Mouse (Mus musculus): Measurements from ENCODE around the gene Tns1. TPM values are rescaled to one million over a fixed set of nuclear protein-coding genes. Genes with fewer than 3 reads are reported as not detected.

Gene Tns1
- total RNA-seq, 2 experiments from 2014 or later, result 636 to 666 TPM

DNA sequence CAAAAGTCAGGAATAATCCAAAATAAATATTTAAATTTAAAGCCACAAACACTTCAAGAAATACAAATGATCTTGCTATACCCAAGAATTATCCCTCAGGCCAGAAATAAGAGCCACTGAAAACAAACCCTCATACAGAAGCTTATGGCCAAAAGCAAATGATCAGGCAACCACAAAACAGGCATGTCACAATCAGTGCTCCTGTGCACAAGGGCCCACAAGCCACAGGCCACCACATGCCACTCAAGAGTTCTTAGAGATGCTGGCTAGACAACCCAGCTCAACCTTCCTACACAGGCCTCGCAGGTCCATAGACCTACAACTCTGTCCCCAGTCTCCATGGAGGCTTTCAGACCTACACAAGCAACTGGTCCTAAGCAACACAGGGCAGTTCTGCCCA lies 167.9 kb downstream of the Tns1 start:
- no peak for DNase-seq

DNA sequence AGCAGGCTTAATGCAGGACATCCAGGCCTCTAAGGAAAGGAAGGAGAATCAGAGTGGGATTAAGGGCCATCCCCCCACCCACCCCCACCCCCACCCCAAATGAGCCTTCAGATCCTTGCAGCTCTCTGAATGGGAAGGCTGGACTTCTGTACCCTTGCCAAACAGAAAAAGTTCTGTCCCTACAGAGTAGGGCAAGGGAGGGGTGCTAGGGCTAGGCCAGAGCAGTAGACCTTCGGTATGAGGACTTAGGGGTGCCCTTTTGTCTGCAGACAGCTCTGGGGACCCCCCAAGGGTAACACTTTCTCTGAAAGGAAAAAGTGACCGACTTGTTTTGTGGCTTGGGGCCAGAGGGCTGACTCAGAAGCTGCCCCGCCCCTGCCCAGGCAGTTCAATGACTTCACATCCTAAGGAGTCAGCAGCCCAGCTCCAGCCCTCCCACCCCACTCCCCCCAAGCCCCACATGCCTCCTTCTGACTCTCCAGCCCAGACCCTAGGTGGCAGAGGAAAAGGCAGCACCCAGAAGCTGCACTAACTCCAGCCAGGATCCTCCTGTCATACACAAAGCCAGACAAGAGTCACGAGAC lies 168.9 kb downstream of the Tns1 start:
- DNase-seq, result peak; percentile 85

DNA sequence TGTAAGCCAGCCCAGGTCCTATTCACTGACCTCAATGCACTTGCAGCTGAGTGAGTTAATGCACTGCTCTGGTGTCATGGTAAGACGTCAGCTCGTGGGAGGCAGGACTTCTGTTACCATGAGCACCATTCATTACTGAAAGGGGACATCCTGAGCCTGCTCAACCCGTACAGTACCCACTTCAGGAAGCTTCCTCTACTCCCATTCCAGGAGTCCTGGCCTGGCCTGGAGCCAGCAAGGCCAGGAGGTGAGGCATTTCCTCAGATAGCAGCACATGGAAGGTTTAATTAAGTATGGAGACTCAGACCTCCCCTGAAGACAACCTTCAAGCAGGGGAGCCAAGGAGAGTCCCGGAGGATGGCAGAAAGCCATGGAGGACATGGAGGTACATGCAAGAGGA lies 169.6 kb downstream of the Tns1 start:
- DNase-seq, result peak; percentile 69 to 82

DNA sequence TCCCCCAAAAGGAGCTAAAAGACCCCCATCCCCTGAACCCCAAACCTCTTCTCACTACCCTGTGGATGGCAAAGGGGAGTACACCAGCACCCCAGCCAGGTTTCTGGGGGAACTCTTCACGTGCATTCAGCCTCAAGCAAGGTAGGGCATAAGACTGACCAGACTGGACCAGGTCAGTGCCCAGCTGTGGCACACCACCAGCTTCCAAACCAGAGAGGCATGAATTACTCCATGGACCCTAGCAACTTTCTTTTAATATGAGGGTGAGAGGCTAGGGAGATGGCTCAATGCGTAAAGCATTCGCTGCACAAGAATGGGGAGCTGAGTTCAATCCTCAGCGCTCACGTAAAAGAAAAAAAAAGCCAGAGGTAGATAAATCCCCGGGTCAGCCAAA lies 170.2 kb downstream of the Tns1 start:
- no peak for DNase-seq

DNA sequence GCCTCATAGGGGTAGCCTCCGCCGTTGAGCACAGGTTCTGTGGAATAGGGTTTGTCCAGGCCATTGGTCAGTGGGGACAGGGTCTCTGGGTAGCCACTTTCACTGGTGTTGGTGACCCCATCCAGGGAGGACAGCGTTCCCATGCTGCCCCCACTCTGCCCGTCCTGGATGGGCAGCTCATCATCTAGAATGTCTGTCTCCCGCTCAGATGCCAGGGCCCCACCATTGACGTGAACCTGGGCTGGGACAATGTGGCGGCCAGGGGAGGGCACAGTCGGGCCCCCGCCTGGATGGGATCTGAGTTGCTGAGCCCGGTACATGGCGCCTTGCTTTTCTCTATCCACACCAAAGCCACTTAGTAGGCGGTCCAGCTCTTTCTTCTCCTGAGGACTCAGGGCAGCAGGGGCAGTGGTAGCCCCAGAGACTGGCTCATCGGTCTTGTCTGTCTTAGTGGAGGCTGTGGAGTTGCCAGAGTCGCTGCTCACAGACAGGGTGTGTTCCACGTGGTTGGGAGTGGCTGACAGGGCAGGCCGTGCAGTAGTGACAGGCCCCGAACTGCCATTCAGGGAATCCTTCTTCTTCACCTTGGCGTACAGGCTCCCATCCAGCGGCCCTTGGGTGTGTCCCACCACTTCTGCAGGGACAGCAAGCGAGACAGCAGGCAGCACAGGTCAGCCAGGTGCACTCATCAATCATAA lies 170.8 kb downstream of the Tns1 start:
- DNase-seq, result no peak

DNA sequence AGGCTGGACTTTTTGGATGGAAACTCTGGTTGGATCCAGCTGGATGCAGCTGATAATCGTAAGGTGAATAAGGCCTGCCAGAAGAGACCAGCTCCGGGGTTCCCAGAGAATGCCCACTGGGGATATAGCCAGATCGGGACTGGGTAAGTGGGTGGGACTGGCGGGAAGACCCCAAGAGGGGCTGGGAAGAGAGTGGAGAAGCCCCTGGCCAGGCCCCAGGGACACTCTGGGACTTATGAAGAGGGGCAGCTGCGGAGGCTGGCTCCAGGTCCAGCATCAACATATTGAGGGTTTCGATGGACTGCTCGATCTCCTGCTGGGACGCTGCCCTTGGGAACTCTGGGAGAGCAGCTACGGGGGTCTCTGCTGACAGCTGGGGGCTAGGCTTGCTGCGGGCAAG lies 171.7 kb downstream of the Tns1 start:
- no peak for DNase-seq

DNA sequence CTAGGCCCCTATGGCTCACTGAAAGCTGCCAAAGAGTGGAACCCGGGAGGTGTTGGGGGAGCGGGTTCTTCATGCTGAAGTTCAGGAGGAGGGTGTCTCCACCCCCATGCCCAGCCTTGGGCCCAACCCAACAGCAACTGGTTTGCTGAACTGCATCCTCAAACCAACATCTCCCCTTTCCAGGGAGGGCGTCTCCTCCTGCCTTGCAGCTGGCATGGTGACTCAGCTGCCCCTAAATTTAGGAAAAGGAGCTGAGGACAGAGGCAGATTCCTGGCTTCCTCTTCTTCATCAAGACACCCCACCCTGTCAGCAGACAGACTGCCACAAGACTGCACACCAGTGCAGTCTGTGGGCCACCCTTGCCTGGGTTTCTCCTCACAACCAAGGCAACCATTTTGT lies 173.1 kb downstream of the Tns1 start:
- peak in 1 of 2 experiments; percentile 62 for DNase-seq

DNA sequence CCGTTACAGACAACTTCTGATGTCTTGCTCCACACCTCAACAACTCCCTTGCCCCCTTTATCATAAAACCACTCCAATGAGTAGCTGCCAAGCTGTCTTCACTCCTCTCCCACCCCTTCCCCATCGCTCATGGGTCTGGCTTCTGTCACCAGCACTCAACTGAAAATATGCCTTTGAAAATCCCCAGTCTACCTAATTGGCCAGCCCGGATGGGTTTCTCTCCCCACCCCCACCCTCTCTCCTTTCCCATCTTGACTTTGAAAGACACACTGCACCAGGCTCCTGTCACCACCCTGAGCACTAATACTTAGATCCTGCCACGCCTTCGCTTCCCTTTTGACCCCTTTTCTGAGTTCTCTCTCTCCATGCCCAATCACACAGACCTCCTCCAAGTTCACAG lies 175.5 kb downstream of the Tns1 start:
- no peak for DNase-seq

DNA sequence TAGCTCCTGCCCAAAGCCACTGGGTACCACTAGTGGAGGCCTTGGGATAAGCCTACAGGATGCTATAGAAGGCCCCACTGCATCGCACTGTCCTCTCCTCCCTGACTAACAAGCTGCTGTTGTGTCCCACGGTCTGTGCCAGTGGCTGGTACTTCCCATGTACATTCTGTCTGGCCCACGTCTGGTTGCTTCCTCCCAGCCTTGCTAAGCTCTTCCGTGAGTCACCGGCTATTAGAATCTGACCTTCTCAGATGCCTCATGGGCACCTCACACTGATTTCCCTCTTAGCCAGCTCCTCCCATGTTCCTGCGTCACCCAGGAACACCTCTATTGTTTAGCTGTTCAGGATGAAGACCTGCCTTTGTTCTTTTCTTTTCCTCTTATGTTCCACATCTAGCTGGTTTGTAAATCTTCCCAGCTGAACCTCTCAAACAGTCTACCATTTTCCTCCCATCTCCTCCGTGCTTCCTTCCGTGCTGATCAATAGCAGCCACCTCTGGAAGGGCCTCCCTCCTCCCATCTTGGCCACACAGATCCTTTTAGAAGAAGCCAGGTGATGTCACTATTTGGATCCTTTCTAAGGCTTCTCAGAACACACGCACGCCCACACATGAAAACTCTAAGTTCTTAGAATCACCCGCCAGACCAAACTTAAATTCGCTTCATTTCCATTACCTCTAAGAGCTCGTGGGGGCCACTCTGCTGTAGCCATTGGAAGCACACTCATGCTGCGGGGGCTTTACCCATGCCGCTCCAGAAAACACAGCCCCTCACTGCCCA lies 176.5 kb downstream of the Tns1 start:
- peak in 1 of 2 experiments; percentile 49 for DNase-seq

DNA sequence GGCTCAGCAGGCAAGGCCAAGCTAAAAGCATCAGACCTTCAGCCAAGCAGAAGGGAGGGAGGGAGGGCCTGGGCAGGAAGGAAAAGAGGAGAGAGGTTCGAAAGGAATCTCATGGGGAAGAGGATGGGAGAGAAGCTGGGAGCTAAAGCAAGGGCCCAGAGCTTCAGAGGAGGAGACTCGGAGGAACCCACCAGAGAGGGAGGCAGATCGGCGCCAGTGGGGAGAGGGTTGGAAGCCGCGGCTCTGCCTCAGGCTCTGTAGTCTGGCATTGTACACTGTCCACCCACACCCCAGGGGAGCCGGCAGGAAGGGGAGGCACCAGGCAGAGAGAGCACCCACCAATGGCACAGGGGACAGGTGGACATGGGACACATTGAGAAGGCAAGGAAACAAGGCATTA lies 177.5 kb downstream of the Tns1 start:
- DNase-seq, result no peak

DNA sequence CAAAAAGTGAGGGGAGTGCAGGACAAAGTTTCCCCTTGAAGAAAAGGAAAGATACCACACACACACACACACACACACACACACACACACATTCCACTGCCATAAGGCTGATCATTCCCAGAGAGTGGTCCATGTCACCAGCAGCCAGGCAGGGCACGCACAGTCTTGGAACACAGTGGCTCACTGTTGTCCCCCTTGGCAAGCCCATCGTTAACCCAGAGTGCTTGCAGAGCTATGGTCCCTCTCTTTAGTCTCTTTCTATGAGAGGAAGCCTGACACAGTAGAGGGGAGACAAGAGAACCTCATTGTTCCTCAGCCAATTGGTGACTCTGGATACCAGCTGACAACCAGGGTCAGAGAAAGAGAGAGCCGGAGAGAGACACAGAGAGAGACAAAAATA lies 179.9 kb downstream of the Tns1 start:
- DNase-seq, result no peak

DNA sequence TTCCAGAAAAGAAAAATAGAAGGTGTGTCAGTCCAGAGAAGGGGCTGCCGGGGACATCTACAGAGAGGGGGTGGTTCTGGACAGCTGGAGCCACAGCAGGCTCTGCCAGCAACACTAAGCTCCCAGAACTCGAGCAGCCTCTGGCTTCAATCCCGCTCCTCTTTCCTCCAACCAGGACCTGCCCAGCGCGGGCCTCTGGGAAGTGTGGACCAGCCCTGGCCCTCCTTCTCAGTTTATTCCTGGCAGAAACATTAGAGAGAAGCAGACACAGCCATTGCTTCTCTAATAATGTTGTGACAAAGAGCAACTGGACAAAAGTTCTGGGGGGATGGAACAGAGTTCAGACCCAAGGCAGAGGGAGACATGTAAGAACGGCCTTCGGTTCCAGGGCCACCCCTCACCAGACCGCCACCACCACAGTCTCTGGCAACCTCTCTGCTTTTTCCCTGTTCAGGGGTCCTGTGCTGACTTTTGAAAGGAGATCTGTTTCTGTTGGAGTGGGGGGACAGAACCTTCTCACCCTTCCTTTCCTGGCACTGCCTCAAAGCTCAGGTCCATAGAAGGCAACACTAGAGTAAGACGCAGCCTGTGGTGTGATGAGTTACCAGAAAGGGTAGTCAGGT lies 180.5 kb downstream of the Tns1 start:
- peak; percentile 82 to 91 for DNase-seq

DNA sequence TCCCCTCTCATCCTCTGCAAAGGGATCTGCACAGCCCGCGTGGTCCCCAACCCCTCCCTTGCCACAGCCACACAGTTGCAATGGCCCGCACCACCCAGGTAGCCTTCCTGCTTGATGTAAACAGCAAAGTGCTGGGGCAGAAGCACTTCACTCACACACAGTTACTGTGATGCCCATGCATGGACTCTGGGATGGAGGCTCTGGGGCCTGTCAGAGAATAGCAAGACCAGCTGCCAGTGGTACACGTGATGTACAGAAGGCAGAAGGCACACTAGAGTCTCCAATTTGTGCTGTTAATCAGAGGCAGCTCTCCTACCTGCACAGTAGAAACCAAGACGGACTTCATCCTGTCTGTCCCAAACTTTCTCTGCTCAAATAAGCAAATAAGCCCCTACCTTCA lies 181.0 kb downstream of the Tns1 start:
- DNase-seq, result no peak

DNA sequence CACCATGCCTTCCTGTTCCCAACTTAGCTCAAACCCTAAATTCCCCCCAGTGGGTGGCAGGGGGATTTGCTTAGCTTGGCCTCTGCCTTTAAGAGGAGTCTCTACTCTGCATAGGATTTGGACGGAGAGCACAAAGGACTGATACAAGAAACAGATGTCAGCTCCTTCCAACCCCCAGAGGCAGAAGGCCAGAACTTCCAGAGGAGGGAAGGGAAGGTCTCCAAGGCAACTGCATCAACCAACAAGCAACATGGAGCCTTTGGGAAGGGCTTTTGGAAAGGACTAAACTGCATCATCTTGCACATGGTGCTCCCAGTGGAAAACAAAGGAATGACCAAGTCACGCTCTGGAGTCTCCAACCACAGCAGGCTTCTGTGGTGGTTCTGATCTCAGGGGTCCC lies 182.0 kb downstream of the Tns1 start:
- DNase-seq, result peak; percentile 84 to 91

DNA sequence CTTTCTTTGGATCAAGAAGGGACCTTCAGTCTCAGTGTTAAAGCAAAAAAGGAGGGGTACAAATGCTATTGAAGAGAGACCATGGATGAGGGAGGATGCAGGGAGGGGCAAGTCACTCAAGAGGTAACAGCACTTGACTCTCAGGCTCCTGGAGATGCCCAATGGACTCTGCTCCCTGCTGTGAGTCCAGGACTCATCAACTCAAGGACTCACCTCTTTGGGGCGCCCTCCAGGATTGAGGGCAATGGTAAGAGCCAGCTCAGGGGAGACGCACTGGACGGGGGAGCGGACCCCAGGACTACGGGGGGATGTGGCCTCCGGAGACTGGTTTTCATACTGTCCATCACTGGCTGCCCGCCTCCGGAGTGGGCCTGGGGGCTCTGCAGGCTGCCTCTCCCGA lies 182.6 kb downstream of the Tns1 start:
- no peak for DNase-seq

DNA sequence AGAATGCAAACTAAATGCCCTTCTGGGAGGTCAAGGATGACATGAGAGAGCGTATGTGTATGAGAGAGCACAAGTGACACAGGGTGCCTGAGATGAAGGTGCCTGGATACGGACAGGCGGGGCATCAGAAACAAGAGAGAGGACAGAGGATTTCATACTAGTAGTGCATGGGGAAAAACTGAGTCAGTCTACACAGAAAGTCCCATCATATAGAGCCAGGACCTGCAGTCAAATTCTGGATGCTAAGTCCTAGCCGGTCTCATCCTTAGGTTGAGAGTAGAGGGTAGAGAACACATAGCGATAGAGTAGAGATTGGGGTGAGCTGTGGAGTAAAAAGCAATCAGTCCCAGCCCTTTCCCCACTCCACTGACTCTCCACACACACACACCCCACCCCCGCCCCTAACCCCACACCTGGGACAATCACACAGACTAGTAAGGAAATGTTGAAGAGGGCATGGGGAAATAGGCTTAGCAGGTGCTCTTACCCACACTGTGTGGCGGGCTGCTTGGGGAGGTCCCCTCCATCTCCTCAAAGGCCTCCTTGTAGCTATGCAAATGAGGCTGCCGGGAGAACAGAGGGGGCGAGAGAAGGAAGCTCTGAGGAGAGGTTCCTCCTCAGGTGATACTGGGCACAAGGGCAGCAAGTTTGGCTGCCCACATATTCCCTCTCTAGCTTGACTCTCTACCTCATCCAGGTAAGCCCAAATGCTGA lies 183.6 kb downstream of the Tns1 start:
- DNase-seq, result no peak

DNA sequence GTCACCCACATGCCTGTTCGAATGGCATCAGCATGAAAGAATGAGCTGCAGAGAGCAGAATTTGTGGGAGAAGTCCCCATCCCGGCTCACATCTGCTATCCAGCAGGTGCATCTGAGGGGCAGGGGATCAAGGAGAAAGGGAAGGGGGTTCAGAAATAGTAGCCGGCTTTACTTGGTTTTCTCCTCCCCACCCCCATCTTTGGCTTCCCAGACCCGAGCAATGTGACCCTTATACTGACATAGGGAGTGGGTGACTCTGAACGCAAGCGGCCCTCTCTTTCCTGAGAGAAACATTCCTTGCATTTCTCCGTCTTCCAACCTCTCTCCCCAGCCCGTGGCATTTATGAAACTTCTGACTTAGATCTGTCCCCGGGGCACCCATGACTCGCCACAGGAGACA lies 185.7 kb downstream of the Tns1 start:
- DNase-seq, result no peak

DNA sequence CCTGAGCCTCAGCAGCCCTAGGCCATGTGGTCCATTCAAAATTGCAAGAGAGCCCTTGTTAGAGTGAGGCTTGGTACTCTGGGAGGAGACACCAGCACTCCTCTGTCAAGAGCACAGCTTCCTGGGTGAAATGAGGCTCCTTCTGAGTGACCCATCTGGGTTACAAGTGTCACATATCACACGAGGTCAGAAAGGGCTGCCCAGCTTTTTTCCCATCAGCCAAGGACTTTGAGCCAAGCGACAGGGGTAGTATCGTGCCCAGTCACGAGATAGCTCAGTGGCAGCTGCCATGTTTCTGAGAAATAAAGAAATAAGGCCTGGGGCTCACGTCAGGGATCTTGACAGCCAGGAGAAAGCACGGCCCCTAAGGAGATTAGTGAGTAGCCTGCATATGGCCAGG lies 186.4 kb downstream of the Tns1 start:
- no peak for DNase-seq

DNA sequence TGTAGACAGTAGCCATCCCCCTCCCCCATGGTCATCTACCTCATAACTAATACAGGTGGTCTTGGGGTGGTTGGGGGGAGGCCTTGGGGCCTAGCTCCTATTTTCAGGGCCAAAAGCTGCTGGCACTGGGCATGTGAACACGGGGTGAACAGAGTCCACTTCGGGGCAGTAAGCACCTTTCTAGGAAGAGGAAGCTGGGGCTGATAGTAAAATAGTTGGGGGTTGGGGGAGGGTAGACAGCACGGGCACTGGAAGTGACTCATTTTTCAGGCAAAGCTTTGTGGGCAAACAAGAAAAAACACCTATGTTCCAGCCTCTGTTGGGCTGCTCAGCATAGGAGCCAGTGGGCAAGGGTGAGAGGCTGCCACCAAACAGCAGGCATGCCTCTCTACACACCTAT lies 187.7 kb downstream of the Tns1 start:
- no peak for DNase-seq

DNA sequence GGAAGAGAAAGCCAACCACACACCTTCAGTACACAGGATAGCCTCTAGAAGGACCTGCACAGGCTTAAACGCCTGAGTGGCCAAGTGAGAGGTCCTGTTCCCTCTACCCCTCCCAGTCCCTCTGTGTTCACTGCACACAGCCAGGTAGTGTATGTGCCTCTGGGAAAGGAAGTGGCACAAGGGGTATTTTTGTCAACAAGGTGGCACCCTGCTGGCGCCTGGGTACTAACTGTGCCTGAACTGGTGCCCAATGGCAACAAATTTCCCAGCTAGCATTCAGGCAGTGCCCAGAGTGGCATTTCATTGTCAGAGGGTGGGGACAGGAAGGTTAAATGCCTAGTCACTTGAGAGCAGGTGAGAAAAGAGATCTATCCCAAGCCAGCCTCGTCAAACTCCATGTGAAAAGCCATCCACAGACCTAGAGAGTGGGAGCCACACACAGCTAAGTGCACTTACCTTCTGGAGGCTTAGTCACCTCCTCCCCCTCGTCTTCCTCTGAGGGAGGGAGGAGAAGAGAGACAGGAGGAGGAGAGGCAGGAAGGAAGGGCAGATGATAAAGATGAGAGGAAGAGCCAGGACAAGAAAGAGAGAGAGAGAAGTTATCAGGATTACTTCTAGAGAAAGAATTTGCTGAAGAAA lies 188.7 kb downstream of the Tns1 start:
- peak in 1 of 2 experiments; percentile 80 for DNase-seq

DNA sequence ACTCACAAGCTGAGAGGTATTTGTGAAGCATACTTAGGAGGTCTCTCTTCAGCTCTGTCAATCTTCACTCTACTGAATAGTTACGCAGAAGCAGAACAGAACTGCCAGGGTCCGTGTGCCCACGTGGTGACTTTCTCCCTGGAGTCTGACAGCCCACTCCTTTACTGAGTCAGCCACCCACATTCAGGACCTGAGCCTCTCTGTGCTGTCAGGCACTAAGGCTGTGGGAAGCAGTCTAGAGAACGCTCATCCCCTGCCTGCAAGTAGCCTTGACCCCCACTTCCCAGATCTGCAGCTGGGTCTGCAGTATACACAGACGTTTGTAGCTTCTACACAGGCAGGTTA lies 191.1 kb downstream of the Tns1 start:
- no peak for DNase-seq

Measured in heart, adult 18-20 months (tissue).